Mouse (Mus musculus) MEL (cell line): ENCODE results near the gene Cyp2f2. TPM values are rescaled to one million over a fixed set of nuclear protein-coding genes. Genes with fewer than 3 reads are reported as not detected.

Source experiments
- DNase-seq: peaks from one replicate; pipeline ENCODE4 v3.0.0; 2011; ENCODE audit warnings: low read depth, low spot score
- H3K27ac ChIP-seq: 2 replicates; pipeline ENCODE4 v1.5.1; 2012; ENCODE audit warnings: low read depth, mild to moderate bottlenecking, control low read depth, low read length, moderate library complexity; ENCODE audit not compliant: control insufficient read depth
- H3K27me3 ChIP-seq, 2 experiments: fragments of 150-350 bp in 1 of 2; sonication (generic) in 1 of 2; 2 replicates each; pipeline ENCODE4 v1.6.1; 2012; ENCODE audit warnings: low read length in 2 of 2, mild to moderate bottlenecking in 2 of 2, improper control_type of control experiment in 1 of 2, moderate library complexity in 1 of 2; ENCODE audit not compliant: insufficient read depth in 2 of 2, control insufficient read depth in 1 of 2
- H3K36me3 ChIP-seq, 2 experiments: 2 replicates each; pipeline ENCODE4 v1.6.1; 2012 to 2014; ENCODE audit warnings: low read length in 2 of 2, improper control_type of control experiment in 1 of 2, inconsistent platforms in 1 of 2, mild to moderate bottlenecking in 1 of 2; ENCODE audit not compliant: insufficient read depth in 2 of 2, control insufficient read depth in 1 of 2
- H3K4me1 ChIP-seq, 2 experiments: fragments of 150-350 bp in 1 of 2; sonication (generic) in 1 of 2; 2 replicates each; pipeline ENCODE4 v1.6.1; 2012; ENCODE audit warnings: low read length in 2 of 2, improper control_type of control experiment in 1 of 2, mild to moderate bottlenecking in 1 of 2; ENCODE audit not compliant: insufficient read depth in 2 of 2, control insufficient read depth in 1 of 2
- H3K4me3 ChIP-seq, 2 experiments: fragments of 150-350 bp in 1 of 2; sonication (generic) in 1 of 2; 2 replicates each; pipeline ENCODE4 v1.5.1; 2012; ENCODE audit warnings: low read depth in 2 of 2, low read length in 2 of 2, mild to moderate bottlenecking in 2 of 2, moderate library complexity in 2 of 2, control low read depth in 1 of 2, improper control_type of control experiment in 1 of 2; ENCODE audit not compliant: control insufficient read depth in 1 of 2, insufficient read depth in 1 of 2
- H3K79me2 ChIP-seq: 2 replicates; pipeline ENCODE4 v1.6.1; 2012; ENCODE audit warnings: mild to moderate bottlenecking, low read length, moderate library complexity; ENCODE audit not compliant: control insufficient read depth, poor library complexity, insufficient read depth
- H3K9ac ChIP-seq: 2 replicates; pipeline ENCODE4 v1.6.1; 2012; ENCODE audit warnings: low read depth, mild to moderate bottlenecking, control low read depth, low read length, moderate library complexity; ENCODE audit not compliant: control insufficient read depth, poor library complexity, severe bottlenecking
- H3K9me3 ChIP-seq: fragments of 150-350 bp; sonication (generic); replicated peaks from 2 replicates; pipeline ENCODE4 v1.6.1; 2012; ENCODE audit warnings: mild to moderate bottlenecking, low read length, improper control_type of control experiment, moderate library complexity; ENCODE audit not compliant: insufficient read depth
- CHD1 ChIP-seq: IDR thresholded peaks from 2 replicates; pipeline ENCODE4 v1.6.1; 2012; ENCODE audit warnings: low read depth, mild to moderate bottlenecking, inconsistent platforms, low read length, improper control_type of control experiment
- CTCF ChIP-seq, 3 experiments: IDR thresholded peaks in 2 of 3; conservative IDR thresholded peaks in 1 of 3; 2 replicates each; pipeline ENCODE4 v1.5.1; 2011 to 2012; ENCODE audit warnings: low read length in 3 of 3, low read depth in 2 of 3, mild to moderate bottlenecking in 2 of 3, improper control_type of control experiment in 1 of 3, inconsistent platforms in 1 of 3, mixed read lengths in 1 of 3, moderate library complexity in 1 of 3; ENCODE audit not compliant: control insufficient read depth in 1 of 3, insufficient read depth in 1 of 3, poor library complexity in 1 of 3, severe bottlenecking in 1 of 3
- ELF1 ChIP-seq: IDR thresholded peaks from 2 replicates; pipeline ENCODE4 v1.6.1; 2014; ENCODE audit warnings: low read depth, mild to moderate bottlenecking, inconsistent platforms, low read length, improper control_type of control experiment, moderate library complexity
- ETS1 ChIP-seq: IDR thresholded peaks from 2 replicates; pipeline ENCODE4 v1.6.1; 2012; ENCODE audit warnings: low read depth, mild to moderate bottlenecking, inconsistent platforms, low read length, improper control_type of control experiment, moderate library complexity
- GABPA ChIP-seq: IDR thresholded peaks from 2 replicates; pipeline ENCODE4 v1.6.1; 2012; ENCODE audit warnings: low read depth, mild to moderate bottlenecking, inconsistent platforms, low read length, improper control_type of control experiment, moderate library complexity
- MAX ChIP-seq: IDR thresholded peaks from 2 replicates; pipeline ENCODE4 v1.6.1; 2011; ENCODE audit warnings: low read length, improper control_type of control experiment
- MEF2A ChIP-seq: IDR thresholded peaks from 2 replicates; pipeline ENCODE4 v1.6.1; 2014; ENCODE audit warnings: low read depth, mild to moderate bottlenecking, inconsistent platforms, low read length, improper control_type of control experiment; ENCODE audit not compliant: poor library complexity, insufficient replicate concordance, severe bottlenecking; ENCODE audit errors: extremely low read depth
- MXI1 ChIP-seq: IDR thresholded peaks from 2 replicates; pipeline ENCODE4 v1.6.1; 2011; ENCODE audit warnings: mild to moderate bottlenecking, low read depth, low read length, improper control_type of control experiment
- MYB ChIP-seq: IDR thresholded peaks from 2 replicates; pipeline ENCODE4 v1.6.1; 2011; ENCODE audit warnings: mild to moderate bottlenecking, low read depth, low read length, improper control_type of control experiment
- NELFE ChIP-seq: IDR thresholded peaks from 2 replicates; pipeline ENCODE4 v1.6.1; 2011; ENCODE audit warnings: low read depth, low read length, improper control_type of control experiment
- NRF1 ChIP-seq: IDR thresholded peaks from 2 replicates; pipeline ENCODE4 v1.6.1; 2014; ENCODE audit warnings: low read depth, mild to moderate bottlenecking, inconsistent platforms, low read length, improper control_type of control experiment, moderate library complexity; ENCODE audit not compliant: poor library complexity, insufficient read depth, severe bottlenecking
- POLR2A ChIP-seq, 2 experiments: IDR thresholded peaks; 2 replicates each; pipeline ENCODE4 v1.6.1; 2011 to 2012; ENCODE audit warnings: low read length in 2 of 2, mild to moderate bottlenecking in 2 of 2, control low read depth in 1 of 2, improper control_type of control experiment in 1 of 2, low read depth in 1 of 2, moderate library complexity in 1 of 2; ENCODE audit not compliant: control insufficient read depth in 1 of 2, insufficient read depth in 1 of 2, poor library complexity in 1 of 2
- POLR2AphosphoS2 ChIP-seq: IDR thresholded peaks from 2 replicates; pipeline ENCODE4 v1.6.1; 2011; ENCODE audit warnings: low read length, improper control_type of control experiment
- POLR2AphosphoS5 ChIP-seq: IDR thresholded peaks from 2 replicates; pipeline ENCODE4 v1.6.1; 2012; ENCODE audit warnings: low read depth, borderline replicate concordance, mild to moderate bottlenecking, inconsistent platforms, low read length, moderate library complexity, mixed read lengths
- RAD21 ChIP-seq: IDR thresholded peaks from 2 replicates; pipeline ENCODE4 v1.6.1; 2011; ENCODE audit warnings: mild to moderate bottlenecking, low read depth, low read length, improper control_type of control experiment
- RCOR1 ChIP-seq: IDR thresholded peaks from 2 replicates; pipeline ENCODE4 v1.6.1; 2012; ENCODE audit warnings: low read depth, mild to moderate bottlenecking, inconsistent platforms, low read length, improper control_type of control experiment
- SIN3A ChIP-seq: IDR thresholded peaks from 2 replicates; pipeline ENCODE4 v1.6.1; 2012; ENCODE audit warnings: low read length, improper control_type of control experiment, inconsistent platforms
- SMC3 ChIP-seq: IDR thresholded peaks from 2 replicates; pipeline ENCODE4 v1.6.1; 2011; ENCODE audit warnings: low read depth, low read length, improper control_type of control experiment
- TAL1 ChIP-seq: IDR thresholded peaks from 2 replicates; pipeline ENCODE4 v1.6.1; 2012; ENCODE audit warnings: mild to moderate bottlenecking, inconsistent platforms, low read length, moderate library complexity, mixed read lengths
- TBP ChIP-seq: IDR thresholded peaks from 2 replicates; pipeline ENCODE4 v1.8.0; 2011; ENCODE audit warnings: low read depth, low read length, improper control_type of control experiment
- ZMIZ1 ChIP-seq: IDR thresholded peaks from 2 replicates; pipeline ENCODE4 v1.6.1; 2012; ENCODE audit warnings: low read depth, mild to moderate bottlenecking, inconsistent platforms, low read length, improper control_type of control experiment, moderate library complexity
- ZNF384 ChIP-seq: IDR thresholded peaks from 2 replicates; pipeline ENCODE4 v1.6.1; 2012; ENCODE audit warnings: low read depth, mild to moderate bottlenecking, inconsistent platforms, low read length, improper control_type of control experiment
- polyA plus RNA-seq, 2 experiments: library from polyadenylated mRNA; stranded (reverse) in 1 of 2; unstranded in 1 of 2; fragments of >175 nt in 1 of 2; fragments of >200 nt in 1 of 2; gene quantifications; 2 replicates each; pipeline versions ENCODE4 v1.2.1 to v1.2.4; 2012; ENCODE audit warnings: low replicate concordance in 2 of 2, low read depth in 1 of 2; ENCODE audit not compliant: insufficient read length in 2 of 2, insufficient read depth in 1 of 2, missing spikeins in 1 of 2
- total RNA-seq: library from RNA; depleted of rRNA; stranded (reverse); fragments of 300-350 nt; gene quantifications from 2 replicates; pipeline ENCODE4 v1.2.3, GENCODE M21; 2012

Gene Cyp2f2
- total and polyA plus RNA-seq, 3 experiments = not detected

DNA sequence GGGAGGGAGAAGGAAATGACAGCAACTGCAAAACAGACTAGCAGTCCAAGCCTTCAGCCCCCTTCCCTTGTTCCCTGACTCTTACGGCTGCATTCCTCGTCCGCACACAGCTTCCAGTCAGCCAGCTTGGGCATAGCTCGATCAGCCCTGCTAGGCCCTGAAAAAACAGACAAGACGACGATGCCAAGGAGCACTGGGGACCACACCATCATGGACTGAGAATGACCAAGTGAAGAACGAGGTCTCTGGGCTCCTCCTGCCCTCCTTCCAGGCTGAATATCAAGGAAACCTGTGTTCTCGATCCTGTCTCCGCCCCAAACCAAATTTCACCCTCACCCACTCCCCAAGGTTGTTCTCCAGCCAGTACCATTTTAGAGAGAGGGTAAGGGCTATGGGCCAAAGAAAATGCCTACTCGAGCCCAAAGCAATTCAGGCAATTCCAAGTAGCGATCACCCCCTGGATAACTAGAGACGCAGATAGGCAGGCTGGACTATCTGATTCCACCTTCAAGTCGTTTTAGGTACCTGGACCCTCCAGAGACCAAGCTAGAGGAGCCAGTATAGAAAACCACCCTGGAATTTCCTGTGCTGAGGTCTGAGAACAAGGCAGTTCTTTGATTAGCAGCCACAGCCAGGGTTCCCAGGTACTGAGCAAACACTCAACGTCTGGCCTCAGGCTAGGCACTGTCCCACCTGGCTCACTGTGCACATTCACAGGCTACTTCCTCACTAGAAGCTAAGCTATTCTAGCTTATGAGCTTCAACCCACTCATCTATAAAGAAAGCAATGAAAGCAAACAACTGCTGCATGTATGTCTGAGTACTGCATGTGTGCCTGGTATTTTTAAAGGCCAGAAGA lies 61.4 kb downstream of the Cyp2f2 start, which contains the start of the genes Gm21983 and Mia:
TSS of gene Gm21983 (minus strand) at position 250 of the 859 bp plus-strand sequence.
TSS of gene Mia (minus strand) at position 321 of the 859 bp plus-strand sequence.
- peaks cover 0 to 6% of the 10 kb centered on the region in 2 experiments; a peak in 3 of 4 replicates for H3K36me3 ChIP-seq
- H3K9me3 ChIP-seq = no peaks in the 10 kb centered on the region
- H3K79me2 ChIP-seq = no peaks in the 10 kb centered on the region; the same call in 1 of the 2 replicates
- H3K9ac ChIP-seq = no peak within 1 kb of the TSS
- no peak within 1 kb of the TSS for H3K27ac ChIP-seq
- H3K27me3 ChIP-seq = no peaks in the 10 kb centered on the region
- TF ChIP-seq POLR2AphosphoS5 (no peak), GABPA (no peak), TBP (no peak), TAL1 (no peak), SMC3 (no peak), ZNF384 (no peak), POLR2A (IDR thresholded peaks at IDR 0.05; ENCODE audit: control insufficient read depth in 1 of 2, insufficient read depth in 1 of 2, low read depth in 1 of 2, low read length in 2 of 2, poor library complexity in 1 of 2) (no peak), CTCF (IDR thresholded peaks at IDR 0.05 in 2 of 3, conservative IDR thresholded peaks at IDR 0.05 in 1 of 3; ENCODE audit: control insufficient read depth in 1 of 3, insufficient read depth in 1 of 3, low read depth in 2 of 3, low read length in 3 of 3, poor library complexity in 1 of 3, severe bottlenecking in 1 of 3) (no peak), RCOR1 (no peak), ZMIZ1 (no peak), MXI1 (no peak), POLR2AphosphoS2 (no peak; the same call in 1 of the 2 replicates), MAX (no peak), NRF1 (no peak), ELF1 (no peak), MEF2A (no peak), ETS1 (no peak), CHD1 (no peak), SIN3A (no peak)
- no peak within 1 kb of the TSS for H3K4me3 ChIP-seq
- no peak for DNase-seq
- peaks cover 0 to 12% of the 10 kb centered on the region in 2 experiments; a peak in 3 of 4 replicates for H3K4me1 ChIP-seq

DNA sequence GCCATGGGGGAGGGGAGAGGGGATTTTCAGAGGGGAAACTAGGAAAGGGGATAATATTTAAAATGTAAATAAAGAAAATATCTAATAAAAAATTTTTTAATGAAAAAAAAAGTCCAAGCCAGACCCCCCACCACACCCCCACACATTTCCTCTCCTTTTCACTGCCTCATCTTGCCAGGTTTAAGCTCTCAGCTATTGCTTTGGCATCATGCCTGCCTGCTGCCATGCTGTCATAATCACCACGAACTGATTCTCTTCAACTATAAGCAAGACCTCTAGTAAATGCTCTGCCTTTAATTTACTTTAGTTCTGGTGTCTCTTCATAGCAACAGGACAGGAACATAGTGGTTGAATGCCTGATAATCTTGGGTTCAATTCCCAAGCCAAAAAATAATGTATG lies 62.8 kb downstream of the Cyp2f2 start:
- no peaks in the 10 kb centered on the region for H3K9me3 ChIP-seq
- no peak for TF ChIP-seq MYB
- TF ChIP-seq POLR2AphosphoS5 = no peak
- no peak for TF ChIP-seq RAD21
- TF ChIP-seq NELFE = no peak
- TF ChIP-seq ZNF384 = no peak
- no peak overlapping the region for H3K27ac ChIP-seq
- H3K4me1 ChIP-seq = peaks cover 0 to 12% of the 10 kb centered on the region in 2 experiments; a peak in 3 of 4 replicates
- DNase-seq = no peak
- no peak overlapping the region for H3K9ac ChIP-seq
- no peak overlapping the region for H3K4me3 ChIP-seq
- no peaks in the 10 kb centered on the region; the same call in 1 of the 2 replicates for H3K79me2 ChIP-seq
- no peaks in the 10 kb centered on the region for H3K27me3 ChIP-seq
- H3K36me3 ChIP-seq = peaks cover 0 to 6% of the 10 kb centered on the region in 2 experiments; a peak in 3 of 4 replicates
